Mouse (Mus musculus) layer of hippocampus, adult 2 months (tissue): ENCODE results near the gene Ntn5. TPM values are rescaled to one million over a fixed set of nuclear protein-coding genes. Genes with fewer than 3 reads are reported as not detected.

Experiments
- DNase-seq, 2 experiments: peaks; one replicate each; pipeline ENCODE4 v3.0.0; 2022; ENCODE audit warnings: low spot score in 2 of 2
- H3K27ac ChIP-seq: fragments of 200-600 bp; 2 replicates; pipeline ENCODE4 v1.8.1; 2022
- H3K4me3 ChIP-seq: fragments of 200-600 bp; 2 replicates; pipeline ENCODE4 v1.8.1; 2022; ENCODE audit warnings: mild to moderate bottlenecking
- CTCF ChIP-seq: fragments of 200-600 bp; conservative IDR thresholded peaks from 2 replicates; pipeline ENCODE4 v1.8.1; 2022; ENCODE audit warnings: antibody characterized with exemption, mild to moderate bottlenecking, moderate library complexity
- total RNA-seq, 2 experiments: library from RNA; stranded (reverse); gene quantifications; 2 replicates each; pipeline ENCODE4 v1.2.3; 2021

Ntn5 gene
- total RNA-seq, 2 experiments from 2014 or later, result 6.3 to 9.3 TPM

GRCm38 (mm10) chr7:45739162-45739763, 55.4 kb downstream of the Ntn5 start:
- no peak overlapping the region for H3K27ac ChIP-seq
- no peak overlapping the region for H3K4me3 ChIP-seq
- TF ChIP-seq CTCF, result peak; percentile 93
- peak; percentile 88 to 89 for DNase-seq

GRCm38 (mm10) chr7:45739820-45740219, 56.0 kb downstream of the Ntn5 start:
- no peak for TF ChIP-seq CTCF
- DNase-seq, result no peak
- Histone ChIP-seq H3K27ac (no peak overlapping the region), H3K4me3 (no peak overlapping the region)

GRCm38 (mm10) chr7:45741308-45741707, 57.5 kb downstream of the Ntn5 start:
- no peak overlapping the region; the same call in 1 of the 2 replicates for H3K4me3 ChIP-seq

GRCm38 (mm10) chr7:45741777-45742176, 58.0 kb downstream of the Ntn5 start:
- Histone ChIP-seq H3K4me3 (peak overlapping the region; percentile 43), H3K27ac (peak overlapping the region; percentile 88)
- DNase-seq, result peak; percentile 36 to 47
- TF ChIP-seq CTCF, result no peak

More at GRCm38 (mm10) chr7:45741308-45741707, 57.5 kb downstream of the Ntn5 start:
- no peak for TF ChIP-seq CTCF
- peak overlapping the region; percentile 88 for H3K27ac ChIP-seq
- no peak for DNase-seq

GRCm38 (mm10) chr7:45742338-45742737, 58.5 kb downstream of the Ntn5 start:
- Histone ChIP-seq H3K27ac (peak overlapping the region; percentile 88), H3K4me3 (peak overlapping the region; percentile 43)
- peak; percentile 71 for TF ChIP-seq CTCF
- peak; percentile 84 to 91 for DNase-seq

Other genes with a start within 250 kb of the Ntn5 start
- 10 to 100 TPM; 16.1 to 20.3 TPM for gene Gys1, start 249.2 kb upstream of the Ntn5 start, total RNA-seq
- 10 to 100 TPM; 35.0 to 37.2 TPM for gene Ruvbl2, start 245.9 kb upstream of the Ntn5 start, total RNA-seq
- gene Ftl1, start 224.1 kb upstream of the Ntn5 start, total RNA-seq, result 100 to 1,000 TPM; 186 to 204 TPM
- 10 to 100 TPM; 73.2 to 77.6 TPM for gene Bax, start 217.1 kb upstream of the Ntn5 start, total RNA-seq
- not detected for gene Tulp2, start 202.1 kb upstream of the Ntn5 start, total RNA-seq
- gene Gm45808, start 197.2 kb upstream of the Ntn5 start, total RNA-seq, result 1 to 10 TPM; 2.1 to 3.1 TPM
- 1 to 10 TPM; 4.3 to 4.4 TPM for gene Dhdh, start 195.2 kb upstream of the Ntn5 start, total RNA-seq
- gene Nucb1, start 173.6 kb upstream of the Ntn5 start, total RNA-seq, result 10 to 100 TPM; 97.6 to 98.2 TPM
- gene Ppp1r15a, start 157.8 kb upstream of the Ntn5 start, total RNA-seq, result 10 to 100 TPM; 19.0 to 25.8 TPM
- gene Plekha4, start 157.7 kb upstream of the Ntn5 start, total RNA-seq, result under 1 TPM; 0.52 to 0.79 TPM
- gene Hsd17b14, start 129.1 kb upstream of the Ntn5 start, total RNA-seq, result not detected
- 10 to 100 TPM; 20.6 to 28.2 TPM for gene Bcat2, start 113.9 kb upstream of the Ntn5 start, total RNA-seq
- not detected for gene Fgf21, start 68.5 kb upstream of the Ntn5 start, total RNA-seq
- gene Fut1, start 66.7 kb upstream of the Ntn5 start, total RNA-seq, result not detected
- gene Izumo1, start 62.2 kb upstream of the Ntn5 start, total RNA-seq, result not detected
- gene Rasip1, start 56.5 kb upstream of the Ntn5 start, total RNA-seq, result 1 to 10 TPM; 6.1 to 7.4 TPM
- 1 to 10 TPM; 1.2 to 4.8 TPM for gene Mamstr, start 44.0 kb upstream of the Ntn5 start, total RNA-seq
- under 1 TPM; 0.13 to 0.25 TPM for gene Fut2, start 17.6 kb upstream of the Ntn5 start, total RNA-seq
- 1 to 10 TPM; 2.2 to 2.3 TPM for gene Sec1, start 10.4 kb downstream of the Ntn5 start, total RNA-seq
- 100 to 1,000 TPM; 184 to 211 TPM for gene Car11, start 15.8 kb downstream of the Ntn5 start, total RNA-seq
- 10 to 100 TPM; 69.2 to 72.8 TPM for gene Dbp, start 21.1 kb downstream of the Ntn5 start, total RNA-seq
- 100 to 1,000 TPM; 342 to 353 TPM for gene Rpl18, start 31.4 kb downstream of the Ntn5 start, total RNA-seq
- 10 to 100 TPM; 32.3 to 35.8 TPM for gene Sphk2, start 34.0 kb downstream of the Ntn5 start, total RNA-seq
- gene Fam83e, start 37.2 kb downstream of the Ntn5 start, total RNA-seq, result under 1 TPM; 0.27 to 0.33 TPM
- gene Spaca4, start 41.8 kb downstream of the Ntn5 start, total RNA-seq, result not detected
- gene Lmtk3, start 99.7 kb downstream of the Ntn5 start, total RNA-seq, result 100 to 1,000 TPM; 302 to 329 TPM
- 1 to 10 TPM; 7.1 to 9.7 TPM for gene Sult2b1, start 100.6 kb downstream of the Ntn5 start, total RNA-seq
- 100 to 1,000 TPM; 144 to 149 TPM for gene Cyth2, start 130.6 kb downstream of the Ntn5 start, total RNA-seq
- 1 to 10 TPM; 1.6 to 1.9 TPM for gene Kcnj14, start 140.8 kb downstream of the Ntn5 start, total RNA-seq
- 10 to 100 TPM; 20.5 to 22.7 TPM for gene Grwd1, start 146.9 kb downstream of the Ntn5 start, total RNA-seq
- gene Kdelr1, start 188.8 kb downstream of the Ntn5 start, total RNA-seq, result 10 to 100 TPM; 78.4 to 81.4 TPM
- gene Grin2d, start 194.4 kb downstream of the Ntn5 start, total RNA-seq, result 10 to 100 TPM in 1 of 2 experiments, 1 to 10 TPM in 1; 10.0 to 11.6 TPM
- gene Syngr4, start 212.7 kb downstream of the Ntn5 start, total RNA-seq, result not detected
- 10 to 100 TPM; 22.1 to 22.8 TPM for gene Tmem143, start 212.9 kb downstream of the Ntn5 start, total RNA-seq
- gene Emp3, start 237.4 kb downstream of the Ntn5 start, total RNA-seq, result 1 to 10 TPM; 1.5 to 2.3 TPM
- gene Ccdc114, start 240.1 kb downstream of the Ntn5 start, total RNA-seq, result 1 to 10 TPM; 3.5 to 3.8 TPM